8 mouse cellular contexts compared by ENCODE assay signal in genomic region chr12:75766885-75767317, GRCm38 (mm10). TPM values are rescaled to one million over a fixed set of nuclear protein-coding genes. Genes with fewer than 3 reads are reported as not detected.
DNase-seq lines count a peak whose midpoint lies in the region; ATAC-seq lines count a peak whose summit lies in the region.

No protein-coding gene starts in this region.

- no peak overlapping the region for H3K9ac ChIP-seq in heart, embryonic 16.5 days (ENCODE audit: low read length)
- no peak overlapping the region for H3K9ac ChIP-seq in limb, embryonic 13.5 days
- H3K9ac ChIP-seq in hindbrain, embryonic 12.5 days = no peak overlapping the region
- H3K9ac ChIP-seq in hindbrain, embryonic 16.5 days (ENCODE audit: low read depth, low read length) = no peak overlapping the region; the same call in 1 of the 2 replicates

- H3K9me3 ChIP-seq in heart, embryonic 16.5 days (replicated peaks; ENCODE audit: control insufficient read depth, low read length) = no peaks in the 10 kb centered on the region
- no peaks in the 10 kb centered on the region for H3K9me3 ChIP-seq in limb, embryonic 13.5 days
- no peaks in the 10 kb centered on the region for H3K9me3 ChIP-seq in hindbrain, embryonic 12.5 days (replicated peaks)
- no peaks in the 10 kb centered on the region for H3K9me3 ChIP-seq in hindbrain, embryonic 16.5 days (ENCODE audit: control insufficient read depth, low read length)

- 55% methylated on average over 8 of the region's 8 CpGs for WGBS in heart, embryonic 16.5 days
- 40% methylated on average over 8 of the region's 8 CpGs for WGBS in limb, embryonic 13.5 days
- 67% methylated on average over 8 of the region's 8 CpGs for WGBS in hindbrain, embryonic 12.5 days
- 74% methylated on average over 8 of the region's 8 CpGs for WGBS in hindbrain, embryonic 16.5 days

- H3K4me2 ChIP-seq in heart, embryonic 16.5 days (ENCODE audit: low read depth, low read length) = no peak overlapping the region
- no peak overlapping the region for H3K4me2 ChIP-seq in limb, embryonic 13.5 days (replicated peaks)
- no peak overlapping the region for H3K4me2 ChIP-seq in hindbrain, embryonic 12.5 days (replicated peaks)
- H3K4me2 ChIP-seq in hindbrain, embryonic 16.5 days (ENCODE audit: low read length) = no peak overlapping the region

- peaks cover 10% of the 10 kb centered on the region for H3K4me1 ChIP-seq in heart, embryonic 16.5 days (ENCODE audit: control insufficient read depth, insufficient read depth, low read length)
- peaks cover 11% of the 10 kb centered on the region for H3K4me1 ChIP-seq in limb, embryonic 13.5 days
- H3K4me1 ChIP-seq in hindbrain, embryonic 12.5 days = no peaks in the 10 kb centered on the region
- no peaks in the 10 kb centered on the region for H3K4me1 ChIP-seq in hindbrain, embryonic 16.5 days (ENCODE audit: control insufficient read depth, insufficient read depth, low read depth, low read length)

- peak; percentile 81 for DNase-seq in CD4-positive, CD25-positive, alpha-beta regulatory T cell, adult 2 months (ENCODE audit: low read depth, low spot score)
- DNase-seq in embryo, embryonic 10.5 days (ENCODE audit: low spot score) = peak; percentile 22
- no peak for DNase-seq in layer of hippocampus, postnatal 14 days (ENCODE audit: low spot score in 2 of 2)

- peak; percentile 28; the same call in 1 of the 2 replicates for ATAC-seq in heart, embryonic 16.5 days (replicated peaks; ENCODE audit: extremely low read depth, insufficient read depth, low FRiP score)
- peak; percentile 28 for ATAC-seq in limb, embryonic 13.5 days (ENCODE audit: low FRiP score, low read depth)
- no peak for ATAC-seq in hindbrain, embryonic 12.5 days (ENCODE audit: low FRiP score)
- ATAC-seq in cerebellum, adult (ENCODE audit: insufficient number of reproducible peaks, low FRiP score, low TSS enrichment) = no peak
- ATAC-seq in hindbrain, embryonic 16.5 days = no peak

- peak overlapping the region; percentile 50; the same call in 1 of the 2 replicates for H3K27ac ChIP-seq in heart, embryonic 16.5 days (ENCODE audit: low read length)
- peak overlapping the region; percentile 33; the same call in 1 of the 2 replicates for H3K27ac ChIP-seq in limb, embryonic 13.5 days
- H3K27ac ChIP-seq in hindbrain, embryonic 12.5 days = no peak overlapping the region
- no peak overlapping the region for H3K27ac ChIP-seq in hindbrain, embryonic 16.5 days (ENCODE audit: low read depth, low read length)

- H3K27me3 ChIP-seq in heart, embryonic 16.5 days (ENCODE audit: control insufficient read depth, insufficient read depth, low read length) = no peaks in the 10 kb centered on the region
- no peaks in the 10 kb centered on the region for H3K27me3 ChIP-seq in limb, embryonic 13.5 days
- no peaks in the 10 kb centered on the region for H3K27me3 ChIP-seq in hindbrain, embryonic 12.5 days
- H3K27me3 ChIP-seq in hindbrain, embryonic 16.5 days (replicated peaks; ENCODE audit: control insufficient read depth, insufficient read depth, low read length) = no peaks in the 10 kb centered on the region

- no peak overlapping the region for H3K4me3 ChIP-seq in heart, embryonic 16.5 days (ENCODE audit: low read length)
- no peak overlapping the region for H3K4me3 ChIP-seq in limb, embryonic 13.5 days
- H3K4me3 ChIP-seq in hindbrain, embryonic 12.5 days = no peak overlapping the region
- H3K4me3 ChIP-seq in hindbrain, embryonic 16.5 days (ENCODE audit: low read length) = no peak overlapping the region

- H3K36me3 ChIP-seq in heart, embryonic 16.5 days (ENCODE audit: control insufficient read depth, insufficient read depth) = no peaks in the 10 kb centered on the region
- H3K36me3 ChIP-seq in limb, embryonic 13.5 days = no peaks in the 10 kb centered on the region
- no peaks in the 10 kb centered on the region for H3K36me3 ChIP-seq in hindbrain, embryonic 12.5 days
- H3K36me3 ChIP-seq in hindbrain, embryonic 16.5 days (ENCODE audit: control insufficient read depth, insufficient read depth, low read length) = no peaks in the 10 kb centered on the region

RNA-seq across cellular contexts. Expression of gene Sgpp1, which starts 31.4 kb away (rescaled TPM):
- polyA plus RNA-seq in heart, embryonic 16.5 days (2015; fragmentation: Nextera tagmentation; extraction: Ambion mirVana) = 13.2 and 15.9 TPM in 2 replicates
- 11.1 and 12.3 TPM in 2 replicates for polyA plus RNA-seq in limb, embryonic 13.5 days (2015; fragmentation: Nextera tagmentation; extraction: Ambion mirVana)
- 11.7 and 13.4 TPM in 2 replicates for polyA plus RNA-seq in hindbrain, embryonic 12.5 days (2016; fragmentation: Nextera tagmentation; extraction: Ambion mirVana)
- 12.2 and 12.4 TPM in 2 replicates for polyA plus RNA-seq in hindbrain, embryonic 16.5 days (2015; fragmentation: Nextera tagmentation; extraction: Ambion mirVana)
- 10 to 100 TPM; 31.4 to 32.3 TPM for total RNA-seq in layer of hippocampus, postnatal 14 days (2021)

RNA-seq across cellular contexts. Expression of gene Syne2, which starts 51.0 kb away (rescaled TPM):
- polyA plus RNA-seq in heart, embryonic 16.5 days (2015; fragmentation: Nextera tagmentation; extraction: Ambion mirVana) = 38.4 and 42.0 TPM in 2 replicates
- 71.4 and 75.9 TPM in 2 replicates for polyA plus RNA-seq in limb, embryonic 13.5 days (2015; fragmentation: Nextera tagmentation; extraction: Ambion mirVana)
- polyA plus RNA-seq in hindbrain, embryonic 12.5 days (2016; fragmentation: Nextera tagmentation; extraction: Ambion mirVana) = 92.8 and 97.9 TPM in 2 replicates
- polyA plus RNA-seq in hindbrain, embryonic 16.5 days (2015; fragmentation: Nextera tagmentation; extraction: Ambion mirVana) = 41.3 and 42.6 TPM in 2 replicates
- 10 to 100 TPM; 23.4 to 29.0 TPM for total RNA-seq in layer of hippocampus, postnatal 14 days (2021)

Comparison
In these comparisons a context has a peak if more than half of its experiments do, and no peak if none do; other contexts are left out.
1. DNase-seq: peak in CD4-positive, CD25-positive, alpha-beta regulatory T cell, adult 2 months (single experiment) and embryo, embryonic 10.5 days (single experiment); none in layer of hippocampus, postnatal 14 days (0 of 2).
2. ATAC-seq: peak in heart, embryonic 16.5 days (single experiment) and limb, embryonic 13.5 days (single experiment); none in hindbrain, embryonic 12.5 days (single experiment), cerebellum, adult (single experiment) and hindbrain, embryonic 16.5 days (single experiment).
3. H3K27ac ChIP-seq: peak in heart, embryonic 16.5 days (single experiment) and limb, embryonic 13.5 days (single experiment); none in hindbrain, embryonic 12.5 days (single experiment) and hindbrain, embryonic 16.5 days (single experiment).